Mouse (Mus musculus): Measurements from ENCODE around the gene Ung.

The Ung gene

DNA sequence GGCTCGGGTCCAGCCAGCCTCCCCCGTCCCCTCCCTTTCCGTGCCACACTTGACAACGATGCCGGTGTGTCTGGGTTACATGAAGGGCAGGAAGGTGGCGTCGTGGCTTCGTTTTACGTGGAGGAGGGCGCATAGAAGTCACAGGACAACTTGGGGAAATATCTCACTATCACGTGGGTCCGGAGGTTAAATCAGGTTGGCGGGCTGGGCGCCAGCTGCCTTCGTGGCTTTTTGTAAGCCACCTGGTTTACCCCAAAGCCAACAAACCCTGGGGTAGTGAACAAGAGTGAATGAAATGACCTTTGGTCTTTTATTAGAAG lies 1.3 kb downstream of the Ung start:
- DNase-seq, result peak; percentile 73 to 81

DNA sequence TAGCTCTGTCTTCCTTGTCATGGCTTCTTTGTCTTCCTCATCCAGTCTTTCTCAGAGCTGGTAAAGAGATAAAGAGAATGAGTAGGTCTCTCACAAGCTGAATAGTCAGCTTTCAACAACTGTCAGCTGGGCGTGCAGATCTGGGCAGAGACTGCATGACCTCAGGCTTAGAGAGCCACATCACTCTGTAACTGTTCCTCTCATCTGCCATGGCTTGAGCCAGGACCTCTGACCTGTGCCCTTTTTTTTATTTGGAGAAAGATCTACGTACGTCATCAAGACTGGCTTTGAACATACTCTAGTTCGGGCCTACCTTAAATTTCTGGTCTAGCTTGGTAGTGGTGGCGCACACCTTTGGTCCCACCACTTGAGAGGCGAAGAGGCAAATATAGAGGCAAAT lies 2.7 kb downstream of the Ung start:
- no peak for DNase-seq

DNA sequence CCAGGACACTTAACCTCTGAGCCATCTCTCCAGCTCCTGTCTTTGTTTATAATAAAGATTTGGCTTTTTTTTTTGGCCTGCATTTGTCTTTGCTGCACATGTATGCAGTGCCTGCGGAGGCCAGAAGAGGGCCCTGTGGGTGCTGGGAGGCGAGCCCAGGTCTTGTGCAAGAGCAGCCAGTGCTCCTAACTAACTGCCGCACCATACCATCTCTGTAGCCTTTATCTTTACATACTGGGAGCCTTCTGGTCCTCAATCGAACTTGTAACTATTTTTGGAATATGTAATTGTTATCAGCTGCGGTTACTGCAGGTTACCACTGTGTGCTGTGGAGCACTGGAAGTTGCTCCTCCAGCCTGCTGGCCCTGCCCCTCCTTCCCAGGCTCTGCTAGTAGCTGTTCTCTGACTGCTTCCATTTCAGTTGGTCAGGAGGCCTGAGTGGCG lies 3.9 kb downstream of the Ung start:
- peak; percentile 58 to 82 for DNase-seq

DNA sequence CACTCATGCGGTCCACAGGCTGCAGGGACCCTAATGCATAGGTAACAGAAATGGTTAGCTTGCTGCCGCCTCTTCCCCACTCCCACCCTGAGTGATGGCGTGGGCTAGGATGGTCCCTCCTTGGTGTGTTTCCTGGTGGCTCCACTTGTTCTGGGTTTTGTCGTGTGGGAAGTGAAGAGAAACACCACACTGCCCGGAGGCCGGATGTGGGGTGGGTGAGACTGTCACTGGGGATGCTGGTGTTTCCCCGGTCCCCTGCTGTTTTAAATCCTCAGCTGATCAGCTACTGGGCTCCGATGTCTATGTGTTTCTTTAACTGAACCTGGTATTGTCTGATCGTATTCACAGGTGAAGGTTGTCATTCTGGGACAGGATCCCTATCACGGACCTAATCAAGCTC lies 5.3 kb downstream of the Ung start:
- no peak for DNase-seq

DNA sequence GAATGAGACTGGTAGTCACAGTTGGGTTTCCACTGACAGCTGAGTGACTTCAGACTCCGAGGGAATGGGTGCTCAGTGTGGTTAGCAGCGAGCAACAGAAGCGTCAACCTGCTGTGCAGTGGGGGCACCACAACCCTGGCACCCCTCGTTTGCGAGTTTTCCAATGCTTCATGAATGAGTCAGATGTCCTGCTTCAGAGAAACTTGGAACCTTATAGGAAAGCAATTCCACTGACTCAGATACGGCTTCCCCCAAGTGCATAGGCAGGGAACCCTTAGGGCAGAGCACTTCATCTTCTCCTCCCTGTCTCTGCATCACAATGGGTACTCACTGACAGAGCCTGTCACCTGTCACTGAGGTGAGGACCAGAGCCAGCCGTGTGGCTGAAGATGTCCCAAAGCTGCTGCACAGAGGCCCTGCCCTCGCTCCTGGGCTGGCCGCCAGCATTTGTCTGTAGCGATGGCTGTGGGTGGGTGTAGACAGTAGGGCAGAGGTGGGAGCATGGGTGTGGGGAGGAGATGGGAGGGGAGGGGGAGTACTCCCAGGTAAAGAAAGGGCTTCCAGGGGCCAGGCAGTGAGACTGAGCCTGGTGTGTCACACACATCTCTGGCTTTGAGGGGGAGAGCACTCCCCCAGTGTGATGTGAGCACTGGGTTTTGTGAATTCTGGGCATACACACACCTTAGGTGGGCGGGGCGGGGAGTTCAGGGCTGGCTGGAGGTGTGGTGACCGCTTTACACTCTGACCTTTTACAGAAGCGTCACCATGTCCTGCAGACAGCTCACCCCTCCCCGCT lies 7.5 kb downstream of the Ung start:
- no peak for DNase-seq

DNA sequence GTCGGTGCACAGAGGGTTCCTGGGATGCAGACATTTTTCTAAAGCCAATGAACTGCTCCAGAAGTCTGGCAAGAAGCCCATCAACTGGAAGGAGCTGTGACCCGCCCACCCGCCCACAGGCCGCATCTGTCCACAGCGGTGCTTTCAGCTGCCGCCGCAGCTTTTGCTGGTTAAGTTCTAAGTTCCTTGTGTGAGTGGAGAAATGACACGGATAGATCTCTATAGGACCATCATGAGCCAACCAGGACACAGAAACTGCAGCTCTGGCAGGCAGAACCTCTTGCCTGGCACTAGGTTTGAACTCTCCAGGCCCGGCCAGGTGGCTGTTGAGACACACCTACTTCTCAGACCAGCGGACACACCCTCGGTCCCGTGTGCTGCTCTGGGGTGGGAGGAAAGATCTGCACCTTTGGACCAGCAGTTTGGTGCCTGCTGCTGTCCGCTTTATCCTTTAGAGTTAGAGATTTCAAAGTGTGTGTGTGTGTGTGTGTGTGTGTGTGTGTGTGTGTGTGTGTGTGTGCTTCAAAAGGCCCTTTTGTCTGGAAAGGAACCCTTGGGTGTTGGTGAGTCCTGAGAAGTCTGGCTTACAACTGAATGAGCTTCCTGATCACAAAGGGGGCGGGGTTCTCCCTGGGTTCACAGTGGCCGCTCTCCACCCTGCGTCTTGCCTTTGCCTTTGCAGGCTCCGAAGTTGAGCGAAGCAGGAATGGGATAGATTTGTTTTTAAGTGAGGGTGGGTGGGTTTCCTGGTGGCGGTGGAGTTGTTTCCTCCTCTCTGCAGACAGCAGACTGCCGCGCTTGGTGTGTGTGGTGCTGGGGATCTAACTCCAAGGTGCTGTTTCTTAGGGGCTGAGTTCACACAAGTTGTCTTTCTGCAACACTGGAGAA lies 8.3 kb downstream of the Ung start:
- DNase-seq, result no peak

DNA sequence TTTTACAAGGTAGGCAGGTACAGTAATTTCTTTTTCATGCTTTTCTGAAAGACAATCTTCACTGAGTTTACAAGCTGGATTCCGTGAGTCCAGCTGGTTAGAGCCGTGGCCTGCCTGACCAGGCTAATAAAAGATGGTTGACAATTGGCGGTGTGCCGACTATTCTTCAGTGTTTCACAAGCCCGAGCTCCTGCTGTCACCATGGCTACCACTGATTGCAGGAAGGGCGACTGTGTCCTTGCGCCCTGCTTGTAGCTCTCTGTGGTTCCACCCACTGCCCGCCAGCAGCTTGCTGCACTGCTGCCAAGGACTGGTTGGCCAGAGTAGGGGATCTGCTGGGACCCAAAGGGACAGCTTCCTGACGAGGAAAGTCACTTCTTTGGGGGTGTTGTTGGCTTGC lies 9.0 kb downstream of the Ung start:
- peak; percentile 67 to 85 for DNase-seq

DNA sequence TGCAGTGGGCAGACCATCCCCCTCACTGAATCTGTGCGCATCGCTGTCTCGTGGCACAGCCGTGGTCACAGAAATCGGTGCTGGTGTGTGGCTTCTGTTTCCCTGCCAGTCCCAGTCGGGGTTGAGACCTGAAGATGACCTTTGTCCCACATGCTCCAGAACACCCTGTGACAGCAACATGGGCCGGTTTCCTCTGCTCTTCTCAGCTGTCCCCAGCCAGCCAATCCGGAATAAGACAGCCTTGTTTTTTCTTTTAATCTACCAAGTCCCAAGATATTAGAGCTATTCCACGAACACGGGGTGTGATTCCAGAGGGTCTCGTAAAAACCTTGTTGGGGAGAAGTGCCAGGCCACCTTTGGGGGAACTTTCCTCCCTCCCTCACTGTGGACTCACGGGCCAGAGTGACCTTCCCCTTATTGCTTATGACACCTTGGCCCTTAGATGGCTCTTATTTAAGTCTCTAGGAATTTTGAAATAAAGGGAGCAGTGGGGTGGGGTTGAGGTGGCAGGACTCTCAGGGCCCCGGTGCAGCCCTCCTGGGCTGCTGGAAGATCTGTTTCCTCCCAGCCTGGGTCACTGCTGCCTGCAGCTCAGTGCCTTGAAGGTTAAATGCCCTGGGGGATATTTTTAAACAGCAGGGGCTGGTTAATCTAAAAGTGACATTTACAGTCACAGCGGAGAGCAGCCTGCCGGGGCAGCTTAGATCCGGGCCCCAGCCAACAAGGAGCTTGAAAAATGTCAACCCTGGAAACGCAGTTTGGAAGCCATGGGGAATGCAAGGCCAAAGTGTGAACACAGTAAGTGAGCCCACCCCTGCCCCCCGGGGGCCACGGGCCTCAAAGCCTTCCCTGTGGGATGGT lies 16.1 kb downstream of the Ung start, which contains the start of gene Acacb:
TSS of gene Acacb (plus strand) at position 508 of the 861 bp plus-strand sequence.
- no peak for DNase-seq

DNA sequence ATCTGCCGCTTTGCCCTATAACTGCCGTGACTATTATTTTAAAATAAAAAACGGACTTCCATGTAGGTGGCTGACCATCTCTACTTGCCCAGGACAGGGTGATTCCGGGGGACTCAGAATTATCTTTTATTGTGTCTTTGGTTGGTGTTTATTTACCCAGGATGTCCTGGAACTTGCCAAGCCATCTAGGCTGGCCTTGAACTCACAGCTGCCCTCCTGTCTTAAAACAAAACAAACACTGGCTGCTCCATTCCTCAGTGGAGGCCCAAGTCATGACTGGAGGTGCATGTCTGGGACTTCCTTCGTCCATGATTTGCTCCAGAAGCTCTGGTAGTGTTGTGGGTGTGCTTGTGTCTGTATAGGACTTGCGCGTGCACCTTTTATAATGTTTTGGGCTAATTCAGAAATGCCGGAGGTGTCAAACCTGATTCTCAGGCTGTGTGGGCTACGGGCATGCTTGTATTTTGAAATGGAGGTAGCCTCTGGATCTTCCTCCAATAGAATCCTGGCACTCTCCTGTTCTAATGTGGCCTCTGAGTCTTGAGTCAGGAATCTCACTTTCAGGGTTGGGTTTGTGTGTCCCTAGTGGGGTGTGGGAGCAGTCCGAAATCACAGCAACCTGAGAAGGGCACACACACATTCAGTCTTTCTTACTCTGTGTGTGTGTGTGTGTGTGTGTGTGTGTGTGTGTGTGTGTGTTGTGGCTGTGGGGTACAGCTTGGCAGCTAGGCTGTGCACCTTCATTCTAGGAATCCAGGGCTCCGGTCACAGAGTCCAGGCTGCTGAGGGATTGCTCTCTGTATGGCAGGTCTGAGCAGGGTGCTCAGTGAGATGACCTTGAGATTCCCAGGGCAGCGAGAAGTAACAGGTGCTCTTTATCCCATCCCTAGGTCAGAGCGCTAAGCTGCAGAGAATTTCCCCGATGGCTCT lies 17.1 kb downstream of the Ung start:
- DNase-seq, result no peak

DNA sequence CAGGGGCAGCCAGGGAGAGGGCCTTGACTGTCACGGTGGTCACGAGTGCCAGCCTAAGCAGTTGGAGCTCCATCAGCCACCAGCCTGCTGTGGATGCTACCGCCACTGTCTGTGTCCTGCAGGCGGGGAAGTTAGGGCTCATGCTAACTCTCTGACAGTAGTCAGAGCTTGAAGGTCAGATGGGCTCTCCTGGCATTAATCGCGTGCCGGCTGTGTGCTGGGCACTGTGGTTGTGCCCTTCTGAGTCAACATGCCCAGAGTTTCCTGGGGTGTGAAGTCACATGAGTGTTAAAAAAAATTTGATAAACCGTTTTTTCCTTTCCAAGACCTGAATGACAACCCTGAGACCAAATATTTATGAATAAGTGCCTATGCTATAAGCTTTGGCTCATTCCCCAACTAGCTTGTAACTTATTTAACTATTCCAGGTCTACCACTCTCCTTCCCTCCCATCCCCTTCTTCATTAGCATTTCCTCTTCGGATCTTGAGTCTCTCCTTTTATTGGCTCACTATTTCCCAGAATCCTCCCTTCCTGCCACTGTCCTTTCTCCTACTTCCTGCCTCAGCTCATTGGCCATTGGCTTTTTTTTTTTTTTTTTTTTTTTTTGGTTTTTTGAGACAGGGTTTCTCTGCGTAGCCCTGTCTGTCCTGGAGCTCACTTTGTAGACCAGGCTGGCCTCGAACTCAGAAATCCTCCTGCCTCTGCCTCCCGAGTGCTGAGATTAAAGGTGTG lies 22.3 kb downstream of the Ung start:
- no peak for DNase-seq

DNA sequence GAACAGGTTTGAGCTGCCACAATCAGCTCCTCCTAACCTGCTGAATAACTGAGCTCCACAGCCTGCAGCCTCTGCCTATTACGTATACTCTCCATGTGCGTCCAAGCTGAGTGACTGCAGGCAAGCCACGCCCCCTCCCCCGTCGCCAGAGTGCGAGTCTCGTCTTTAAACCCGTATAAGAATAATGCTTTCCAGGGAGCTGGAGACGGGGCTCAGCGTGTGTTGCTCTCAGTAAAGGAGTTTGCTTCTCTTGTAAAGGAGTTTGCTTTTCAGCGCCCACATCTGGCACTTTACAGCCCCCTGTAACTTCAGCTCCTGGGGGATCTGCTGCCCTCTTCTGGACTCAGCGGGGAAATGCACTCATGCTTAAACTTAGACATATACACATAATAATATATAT lies 23.3 kb downstream of the Ung start:
- DNase-seq, result no peak

DNA sequence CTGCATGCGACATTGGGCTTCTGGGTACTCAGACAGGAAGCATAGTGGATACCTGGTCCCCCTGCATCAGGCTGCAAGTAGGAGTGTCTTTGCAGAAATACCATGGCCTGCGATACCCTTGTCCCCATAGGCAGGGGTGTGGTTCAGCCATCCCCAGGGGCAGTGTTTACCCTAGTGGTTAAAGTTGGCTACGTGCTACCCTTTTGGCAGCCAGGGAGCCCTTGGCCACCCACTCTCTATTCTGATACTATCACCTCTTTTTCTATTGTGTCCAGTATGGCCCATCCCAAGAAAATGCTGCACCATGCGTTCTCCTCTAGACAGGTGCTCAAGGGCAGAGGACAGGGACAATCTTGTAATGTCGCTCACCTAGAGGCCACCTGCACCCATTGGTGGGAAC lies 24.6 kb downstream of the Ung start:
- no peak for DNase-seq

DNA sequence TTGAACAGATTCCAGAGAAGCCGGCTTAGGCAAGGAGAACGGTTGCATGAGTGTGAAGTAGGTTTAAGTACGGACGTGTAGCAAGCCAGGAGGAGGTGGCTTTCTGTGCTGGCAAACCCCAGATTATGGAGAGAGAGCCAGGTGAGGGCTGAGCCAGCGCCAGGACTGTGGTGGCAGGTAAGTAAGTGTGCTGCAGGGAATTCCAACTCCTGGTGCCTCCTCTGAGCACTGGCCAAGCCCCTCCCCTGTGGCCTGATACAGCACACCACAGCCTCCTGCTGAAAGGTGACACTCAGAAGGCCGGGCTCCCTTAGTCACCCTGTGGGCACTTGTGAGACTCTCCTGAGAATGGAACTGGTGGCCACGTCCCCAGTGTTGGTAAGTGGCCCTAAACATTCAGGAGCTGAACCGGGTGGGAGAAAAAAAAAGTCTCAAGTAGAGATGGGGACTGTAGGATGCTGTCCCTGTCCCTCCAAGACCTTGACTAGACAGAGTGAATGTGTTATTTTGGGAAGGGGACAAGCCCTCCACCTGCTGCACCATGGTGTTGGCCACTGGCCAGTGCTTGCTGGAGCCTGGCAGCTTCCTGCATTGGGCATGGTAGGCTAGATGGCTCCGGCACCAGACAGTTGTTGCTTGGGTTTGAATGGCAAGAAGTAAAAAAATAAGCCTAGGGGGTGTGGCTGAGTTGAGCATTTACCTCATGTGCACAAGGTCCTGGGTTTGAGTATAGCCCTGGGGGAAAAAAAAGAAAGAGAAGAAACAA lies 25.2 kb downstream of the Ung start:
- peak in 1 of 2 experiments; percentile 55 for DNase-seq

DNA sequence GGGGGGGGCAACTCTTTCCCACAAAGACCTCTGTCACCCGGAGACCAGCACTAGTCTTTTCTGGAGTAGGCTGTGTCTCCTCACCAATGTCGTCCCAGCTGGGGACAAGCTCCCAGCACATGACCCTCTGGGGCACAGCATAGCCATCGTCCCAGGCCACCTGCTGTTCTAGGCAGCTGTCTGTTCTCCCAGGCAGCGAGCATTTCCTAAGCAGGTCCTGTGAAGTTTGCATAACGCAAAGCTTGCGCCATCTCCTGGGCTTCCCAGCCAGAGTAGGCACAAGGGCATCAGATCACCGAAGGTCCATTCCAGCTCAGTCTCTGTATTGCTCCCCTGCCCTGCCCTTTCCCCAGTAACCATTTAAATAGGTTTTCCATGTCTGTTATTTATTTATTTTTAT lies 27.1 kb downstream of the Ung start:
- DNase-seq, result no peak

DNA sequence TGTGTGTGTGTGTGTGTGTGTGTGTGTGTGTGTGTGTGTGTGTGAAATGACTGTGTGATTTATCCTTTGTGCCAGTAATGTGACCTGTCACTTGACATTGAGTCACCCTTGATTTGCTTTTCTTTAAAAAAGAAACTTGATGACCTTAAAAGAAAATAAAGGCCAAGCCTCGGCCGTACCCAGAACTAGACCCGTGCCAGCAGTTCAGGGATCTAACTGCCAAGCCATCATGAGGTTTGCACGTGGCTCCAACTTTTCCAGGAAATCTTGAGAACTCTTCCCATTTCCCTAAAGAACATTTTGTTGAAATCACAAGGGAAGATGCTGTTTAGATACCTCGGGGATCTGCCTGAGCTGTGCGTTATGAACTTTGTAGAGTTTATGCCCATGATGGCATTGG lies 31.2 kb downstream of the Ung start:
- no peak for DNase-seq

DNA sequence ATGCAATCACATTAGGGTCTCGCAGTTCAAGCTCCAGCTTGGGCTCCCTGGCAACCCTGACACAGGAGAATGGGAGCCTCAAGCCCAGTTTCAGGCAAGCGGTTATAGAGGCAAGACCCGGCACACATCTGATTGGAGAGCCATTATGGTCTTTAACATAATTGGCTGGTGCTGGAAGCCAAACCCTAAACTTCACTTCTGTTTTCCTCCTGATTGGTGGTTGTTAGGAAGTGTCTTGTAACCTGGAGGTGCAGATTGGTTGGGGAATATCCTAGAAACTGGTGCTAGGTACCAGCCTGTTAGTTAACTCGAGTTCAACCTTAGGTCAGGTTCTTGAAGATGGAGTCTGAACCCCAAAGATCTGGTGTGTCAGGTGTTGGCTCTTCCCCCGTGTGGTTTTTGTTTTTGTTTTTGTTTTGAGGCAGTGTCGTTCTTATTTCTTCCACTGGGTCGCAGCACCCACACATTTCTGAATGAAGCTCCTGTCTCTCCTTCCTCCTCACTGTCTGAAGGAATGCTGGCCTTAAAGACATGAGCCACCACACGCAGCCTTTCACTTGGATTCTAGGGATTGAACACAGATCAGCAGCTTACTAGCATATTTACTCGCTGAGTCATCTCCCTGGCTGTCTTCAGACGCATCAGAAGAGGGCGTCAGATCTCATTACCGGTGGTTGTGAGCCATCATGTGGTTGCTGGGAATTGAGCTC lies 32.1 kb downstream of the Ung start:
- DNase-seq, result no peak

DNA sequence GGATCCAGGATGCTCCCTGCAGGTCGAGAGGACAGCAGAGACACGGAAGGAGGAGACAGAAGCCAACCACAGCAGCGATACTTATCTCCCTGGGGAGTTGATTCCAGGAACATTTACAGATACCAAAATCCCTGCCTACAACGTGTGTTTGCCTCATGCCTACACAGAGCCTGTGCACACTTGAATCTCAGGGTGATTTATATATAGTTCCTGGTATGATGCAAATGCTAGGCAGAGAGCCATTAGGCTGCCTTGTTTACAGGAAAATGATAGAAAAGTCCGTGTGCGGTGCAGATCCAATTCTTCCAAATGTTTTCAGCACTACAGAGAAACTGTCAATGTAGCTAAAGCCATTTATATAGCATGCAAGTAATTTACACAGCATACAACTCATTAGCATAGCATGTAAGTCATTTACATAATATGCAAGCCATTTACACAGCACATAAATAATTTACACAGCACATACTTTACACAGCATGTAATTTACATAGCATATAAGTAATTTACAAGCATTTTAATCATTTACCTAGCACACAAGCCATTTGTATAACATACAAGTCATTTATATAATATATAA lies 33.0 kb downstream of the Ung start:
- DNase-seq, result no peak

DNA sequence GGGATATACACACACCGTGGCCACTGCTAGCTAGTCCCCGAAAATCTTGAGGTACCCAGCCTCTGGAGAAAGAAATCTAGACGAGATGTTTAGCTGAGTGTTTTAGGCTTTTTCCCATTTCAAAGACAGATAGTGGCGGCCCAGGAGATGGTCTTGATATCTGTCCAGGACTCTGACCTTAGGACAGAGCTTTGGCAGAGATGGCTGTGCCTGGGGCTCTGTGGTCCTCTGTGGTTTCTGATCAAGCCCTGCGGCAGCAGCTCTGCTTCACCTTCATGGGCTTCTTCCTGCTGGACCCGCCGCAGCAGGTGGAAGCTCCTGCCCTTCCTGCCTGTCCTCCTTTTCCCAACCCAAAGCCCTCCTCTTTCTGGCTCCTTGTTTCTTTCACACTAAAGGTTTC lies 40.2 kb downstream of the Ung start:
- DNase-seq, result no peak

DNA sequence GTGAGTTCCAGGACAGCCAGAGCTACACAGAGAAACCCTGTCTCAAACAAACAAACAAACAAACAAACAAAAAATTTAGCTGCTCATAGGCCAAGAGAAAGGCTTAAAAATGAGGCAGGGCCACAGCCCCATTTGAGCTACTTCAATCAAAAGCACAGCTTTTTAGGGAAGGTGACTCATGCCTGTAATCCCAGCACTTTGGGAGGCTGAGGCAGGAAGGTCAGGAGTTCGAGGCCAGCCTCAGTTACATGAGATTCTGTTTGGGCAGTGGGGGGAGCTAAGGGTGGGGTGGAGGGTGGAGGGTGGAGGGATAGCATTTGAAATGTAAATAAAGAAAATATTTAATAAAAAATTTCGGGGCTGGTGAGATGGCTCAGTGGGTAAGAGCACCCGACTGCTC lies 42.8 kb downstream of the Ung start:
- DNase-seq, result no peak

Data from cerebellum, postnatal 14 days (tissue).